Mouse (Mus musculus) intestine, postnatal 0 days (tissue): ENCODE measurements at regions not wholly inside any gene's neighbourhood (a gene's known extent, or its start where the extent isn't known, plus 50 kb on each side); places are given as distances from the start of the nearest gene placed in this dataset.
A peak's percentile ranks its signal among the peaks of the same experiment; 100 is the strongest.

Experiments used
- ATAC-seq: fragments of 200-750 bp; cut with Nextera tagmentation; 2 replicates; pipeline ENCODE4 v1.8.0; 2017; ENCODE audit warnings: mild to moderate bottlenecking, moderate TSS enrichment, moderate library complexity
- H3K27ac ChIP-seq: fragments of 300-500 bp; sonication (generic); 2 replicates; pipeline ENCODE4 v1.5.1; 2014; ENCODE audit warnings: mild to moderate bottlenecking, low read depth, low read length, moderate library complexity
- H3K27me3 ChIP-seq: fragments of 300-500 bp; sonication (generic); replicated peaks from 2 replicates; pipeline ENCODE4 v1.6.1; 2014; ENCODE audit warnings: low read length, mixed read lengths; ENCODE audit not compliant: control insufficient read depth, insufficient read depth
- H3K36me3 ChIP-seq: fragments of 300-500 bp; sonication (generic); 2 replicates; pipeline ENCODE4 v1.6.1; 2014; ENCODE audit warnings: mild to moderate bottlenecking, moderate library complexity; ENCODE audit not compliant: control insufficient read depth, insufficient read depth
- H3K4me1 ChIP-seq: fragments of 300-500 bp; sonication (generic); replicated peaks from 2 replicates; pipeline ENCODE4 v1.6.1; 2014; ENCODE audit warnings: antibody characterized with exemption, low read length, mixed read lengths; ENCODE audit not compliant: control insufficient read depth, insufficient read depth
- H3K4me2 ChIP-seq: fragments of 300-500 bp; sonication (generic); replicated peaks from 2 replicates; pipeline ENCODE4 v1.6.1; 2014; ENCODE audit warnings: low read depth, mild to moderate bottlenecking, moderate library complexity
- H3K4me3 ChIP-seq: fragments of 300-500 bp; sonication (generic); 2 replicates; pipeline ENCODE4 v1.5.1; 2014; ENCODE audit warnings: low read depth, low read length
- H3K9ac ChIP-seq: fragments of 300-500 bp; sonication (generic); 2 replicates; pipeline ENCODE4 v1.6.1; 2014; ENCODE audit warnings: mild to moderate bottlenecking, low read depth, low read length
- H3K9me3 ChIP-seq: fragments of 300-500 bp; sonication (generic); 2 replicates; pipeline ENCODE4 v1.6.1; 2016; ENCODE audit warnings: mixed run types; ENCODE audit not compliant: control insufficient read depth
- CTCF ChIP-seq: sonication (generic); IDR thresholded peaks from 2 replicates; pipeline ENCODE4 v1.5.1; 2016; ENCODE audit warnings: low read depth, mild to moderate bottlenecking, control low read depth, antibody characterized with exemption, moderate library complexity
- WGBS: fragments of 180-500 bp; shearing (Covaris S2); extraction: QIAGEN DNeasy Blood & Tissue Kit; methylation state at CpG from one replicate; pipeline ENCODE4 v1.1.7; 2014; 5-methylcytosine and 5-hydroxymethylcytosine counted together

DNA sequence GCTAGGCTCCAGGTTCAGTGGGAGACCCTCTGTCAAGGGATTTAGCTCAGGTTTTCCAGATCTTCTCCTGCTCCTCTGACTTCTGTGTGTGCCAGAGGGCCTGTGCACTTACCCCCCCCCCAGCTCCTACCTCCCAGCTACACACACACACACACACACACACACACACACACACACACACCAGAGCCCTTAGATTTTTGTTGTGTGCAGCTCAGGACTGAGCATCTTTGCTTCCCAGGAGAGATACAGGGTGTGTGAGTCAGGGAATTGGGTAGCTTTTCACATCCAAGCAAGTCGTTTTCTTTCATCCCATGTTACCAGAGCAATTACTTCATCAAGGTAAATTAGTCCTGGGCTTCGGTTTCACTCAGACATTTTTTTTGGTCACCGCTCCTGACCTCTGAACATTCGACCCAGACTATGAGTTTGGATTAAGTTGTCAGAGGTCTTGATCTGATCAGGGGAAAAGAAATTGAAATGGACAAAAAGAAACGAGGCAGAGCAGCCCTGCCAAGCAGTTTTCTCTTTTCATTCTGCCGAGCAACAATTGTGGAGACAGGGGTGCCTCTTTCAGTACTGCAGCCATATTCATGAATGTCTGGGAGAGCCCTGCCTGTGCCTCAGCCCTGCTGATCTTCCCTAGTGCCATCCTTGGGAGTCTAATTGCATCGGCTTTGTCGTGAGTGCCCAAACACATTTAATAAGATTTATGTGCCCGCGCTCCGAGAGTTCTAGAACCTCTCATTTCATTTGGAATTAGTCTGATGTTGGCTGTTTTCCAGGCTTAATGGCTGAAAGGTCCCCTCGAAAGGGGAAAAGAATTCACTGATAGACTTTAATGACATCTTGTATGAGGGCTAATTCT lies 241.3 kb downstream of the 1500009L16Rik start:
- Histone ChIP-seq H3K4me1 (no peaks in the 10 kb centered on the region), H3K27ac (no peak overlapping the region), H3K9me3 (no peaks in the 10 kb centered on the region), H3K4me2 (no peak overlapping the region), H3K4me3 (no peak overlapping the region), H3K27me3 (no peaks in the 10 kb centered on the region), H3K9ac (no peak overlapping the region), H3K36me3 (no peaks in the 10 kb centered on the region)
- ATAC-seq: no peak
- no peak for TF ChIP-seq CTCF
- WGBS: 36% methylated on average over 12 of the region's 12 CpGs

DNA sequence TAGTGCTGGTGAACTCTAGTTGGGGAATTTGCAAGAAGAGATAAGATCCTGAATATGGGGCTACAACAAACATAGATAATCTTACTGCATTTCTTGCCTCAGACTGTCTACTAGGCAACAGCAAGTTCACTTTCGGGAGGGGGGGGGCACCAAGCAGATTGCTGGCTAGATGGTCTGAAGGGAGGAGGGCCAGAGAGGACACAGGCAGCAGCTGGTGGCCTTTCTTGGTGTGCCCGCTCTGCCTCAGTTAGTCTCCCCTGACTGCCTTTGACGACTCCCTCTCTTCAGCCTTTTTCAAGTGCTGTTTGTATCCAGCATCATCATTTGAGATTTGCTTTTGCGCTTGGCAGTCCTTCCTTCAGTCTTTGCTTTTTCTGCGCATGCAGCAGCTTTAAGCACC lies 242.2 kb downstream of the 1500009L16Rik start:
- no peak for TF ChIP-seq CTCF
- Histone ChIP-seq H3K27ac (no peak overlapping the region), H3K4me3 (no peak overlapping the region), H3K36me3 (no peaks in the 10 kb centered on the region), H3K4me1 (no peaks in the 10 kb centered on the region), H3K27me3 (no peaks in the 10 kb centered on the region), H3K9ac (no peak overlapping the region), H3K4me2 (no peak overlapping the region), H3K9me3 (no peaks in the 10 kb centered on the region)
- ATAC-seq: no peak
- WGBS: 41% methylated on average over 5 of the region's 5 CpGs

DNA sequence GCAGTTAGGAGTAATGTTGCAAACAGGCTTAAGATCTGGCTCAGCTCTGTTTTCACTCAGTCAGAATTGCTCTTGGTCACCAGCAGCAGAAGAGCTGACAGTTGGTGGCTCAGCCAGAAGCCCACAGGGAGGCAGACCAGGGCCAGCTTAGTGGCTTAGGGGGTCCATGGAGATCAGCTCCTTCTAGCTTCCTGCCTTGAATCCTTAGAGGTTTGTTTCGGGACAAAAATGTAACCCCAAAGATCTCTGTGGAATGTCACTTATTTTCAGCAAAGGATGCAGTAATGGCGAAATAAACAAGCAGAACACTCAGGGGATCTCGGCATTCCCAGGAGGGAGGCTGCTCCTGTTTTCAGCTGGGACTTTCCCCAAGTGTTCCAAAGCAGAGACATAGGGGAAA lies 247.8 kb downstream of the 1500009L16Rik start:
- H3K4me1 ChIP-seq: no peaks in the 10 kb centered on the region
- H3K36me3 ChIP-seq: no peaks in the 10 kb centered on the region
- no peaks in the 10 kb centered on the region for H3K9me3 ChIP-seq
- H3K27ac ChIP-seq: no peak overlapping the region
- no peak overlapping the region for H3K9ac ChIP-seq
- H3K27me3 ChIP-seq: no peaks in the 10 kb centered on the region
- no peak for ATAC-seq
- WGBS: 60% methylated on average over 3 of the region's 3 CpGs
- TF ChIP-seq CTCF: peak; percentile 34; the same call in 1 of the 2 replicates
- no peak overlapping the region for H3K4me2 ChIP-seq
- H3K4me3 ChIP-seq: no peak overlapping the region

- 77% methylated on average over 6 of the region's 6 CpGs for WGBS
- TF ChIP-seq CTCF: no peak
Measured at GRCm38 (mm10) chr10:83974548-83974947, 251.9 kb downstream of the 1500009L16Rik start.

DNA sequence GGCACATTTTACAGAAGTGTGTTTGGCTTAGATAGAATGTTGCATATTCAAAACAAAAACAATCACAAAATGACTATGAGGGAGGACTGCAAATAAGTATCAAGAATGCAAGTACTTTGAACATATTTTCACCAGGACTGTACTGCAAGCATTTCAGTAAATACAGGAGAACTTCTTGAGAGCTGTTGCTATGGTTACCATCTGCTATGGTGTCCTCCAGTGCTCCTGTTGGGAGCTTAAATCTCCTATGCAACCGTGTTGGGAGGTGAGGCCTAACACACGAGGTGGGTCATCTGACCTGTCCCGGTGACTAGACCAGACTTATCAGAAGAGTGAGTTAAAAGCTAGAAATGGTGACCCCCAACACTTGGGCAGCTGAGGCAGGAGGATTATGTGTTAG lies 253.9 kb downstream of the 1500009L16Rik start:
- ATAC-seq: no peak
- H3K27ac ChIP-seq: no peak overlapping the region
- no peak overlapping the region for H3K4me3 ChIP-seq
- no peaks in the 10 kb centered on the region for H3K4me1 ChIP-seq
- no peak overlapping the region for H3K9ac ChIP-seq
- TF ChIP-seq CTCF: no peak
- WGBS: 48% methylated on average over 3 of the region's 3 CpGs
- H3K4me2 ChIP-seq: no peak overlapping the region
- no peaks in the 10 kb centered on the region for H3K36me3 ChIP-seq
- H3K27me3 ChIP-seq: no peaks in the 10 kb centered on the region
- no peaks in the 10 kb centered on the region for H3K9me3 ChIP-seq

More at GRCm38 (mm10) chr10:83974548-83974947, 251.9 kb downstream of the 1500009L16Rik start:
- Histone ChIP-seq H3K4me2 (no peak overlapping the region), H3K36me3 (no peaks in the 10 kb centered on the region), H3K4me3 (no peak overlapping the region), H3K27ac (no peak overlapping the region), H3K27me3 (no peaks in the 10 kb centered on the region), H3K4me1 (no peaks in the 10 kb centered on the region), H3K9ac (no peak overlapping the region), H3K9me3 (no peaks in the 10 kb centered on the region)
- ATAC-seq: no peak

DNA sequence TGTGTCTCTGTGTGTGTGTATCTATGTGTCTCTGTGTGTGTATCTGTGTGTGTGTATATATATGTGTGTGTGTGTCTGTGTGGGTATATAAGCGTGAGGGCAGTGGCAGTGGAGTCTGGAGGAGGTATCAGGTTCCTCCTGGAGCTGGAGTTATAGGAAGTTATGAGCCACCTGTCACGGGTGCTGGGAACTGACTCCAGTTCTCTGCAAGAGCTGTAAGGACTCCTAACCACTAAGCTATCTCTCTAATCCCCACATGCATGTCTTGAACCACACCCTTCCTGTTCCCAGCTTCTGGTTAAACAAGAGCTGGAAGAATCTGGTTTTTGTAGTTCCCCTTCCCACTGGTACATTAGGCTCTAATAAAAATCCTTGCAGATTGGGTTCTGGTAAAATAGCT lies 257.3 kb downstream of the 1500009L16Rik start:
- no peak for ATAC-seq
- Histone ChIP-seq H3K27me3 (no peaks in the 10 kb centered on the region), H3K4me2 (no peak overlapping the region), H3K9ac (no peak overlapping the region), H3K27ac (no peak overlapping the region), H3K4me3 (no peak overlapping the region), H3K36me3 (no peaks in the 10 kb centered on the region), H3K4me1 (no peaks in the 10 kb centered on the region), H3K9me3 (no peaks in the 10 kb centered on the region)
- no peak for TF ChIP-seq CTCF
- 76% methylated on average over 2 of the region's 2 CpGs for whole genome bisulfite sequencing
